Mouse (Mus musculus) adrenal gland, postnatal 25 days (tissue): Measurements from ENCODE around the gene Plcb4. TPM values are rescaled to one million over a fixed set of nuclear protein-coding genes. Genes with fewer than 3 reads are reported as not detected.

Experiments
- DNase-seq: peaks from one replicate; pipeline ENCODE4 v3.0.0; 2021; ENCODE audit warnings: mixed read lengths
- total RNA-seq: library from RNA; stranded (reverse); gene quantifications from 2 replicates; pipeline ENCODE4 v1.2.3, GENCODE M21; 2021

Plcb4 gene
- total RNA-seq, 1 experiment from 2014 or later = 58.5 TPM

- DNase-seq = peak; percentile 17
Measured at GRCm38 (mm10) chr2:135761226-135761802, 102.5 kb downstream of the Plcb4 start.

GRCm38 (mm10) chr2:135764706-135765105 lies 105.9 kb downstream of the Plcb4 start:
- DNase-seq = no peak

GRCm38 (mm10) chr2:135766471-135767063 lies 107.8 kb downstream of the Plcb4 start:
- DNase-seq = peak; percentile 42

- DNase-seq = no peak
Measured at GRCm38 (mm10) chr2:135767535-135767934, 108.7 kb downstream of the Plcb4 start.

- DNase-seq = no peak
Measured at GRCm38 (mm10) chr2:135769701-135770100, 110.9 kb downstream of the Plcb4 start.

GRCm38 (mm10) chr2:135770226-135770625 lies 111.4 kb downstream of the Plcb4 start:
- DNase-seq = no peak

- no peak for DNase-seq
Measured at GRCm38 (mm10) chr2:135773194-135773972, 114.6 kb downstream of the Plcb4 start.

GRCm38 (mm10) chr2:135775026-135775425 lies 116.2 kb downstream of the Plcb4 start:
- no peak for DNase-seq

- no peak for DNase-seq
Measured at GRCm38 (mm10) chr2:135776131-135776775, 117.4 kb downstream of the Plcb4 start.

- no peak for DNase-seq
Measured at GRCm38 (mm10) chr2:135781391-135781790, 122.6 kb downstream of the Plcb4 start.

- DNase-seq = no peak
Measured at GRCm38 (mm10) chr2:135787415-135787814, 128.6 kb downstream of the Plcb4 start.

GRCm38 (mm10) chr2:135792907-135793306 lies 134.1 kb downstream of the Plcb4 start:
- DNase-seq = no peak

- no peak for DNase-seq
Measured at GRCm38 (mm10) chr2:135796684-135797083, 137.9 kb downstream of the Plcb4 start.

GRCm38 (mm10) chr2:135797677-135798546 lies 139.1 kb downstream of the Plcb4 start:
- DNase-seq = no peak

GRCm38 (mm10) chr2:135799149-135799770 lies 140.4 kb downstream of the Plcb4 start:
- DNase-seq = no peak

GRCm38 (mm10) chr2:135800385-135800784 lies 141.6 kb downstream of the Plcb4 start:
- no peak for DNase-seq

- no peak for DNase-seq
Measured at GRCm38 (mm10) chr2:135802878-135803450, 144.2 kb downstream of the Plcb4 start.

- peak; percentile 30 for DNase-seq
Measured at GRCm38 (mm10) chr2:135805748-135806685, 147.2 kb downstream of the Plcb4 start.

- DNase-seq = no peak
Measured at GRCm38 (mm10) chr2:135808342-135808741, 149.5 kb downstream of the Plcb4 start.

- peak; percentile 66 for DNase-seq
Measured at GRCm38 (mm10) chr2:135810841-135811240, 152.0 kb downstream of the Plcb4 start.
